Mouse (Mus musculus): Measurements from ENCODE around the gene Slc25a41. TPM values are rescaled to one million over a fixed set of nuclear protein-coding genes. Genes with fewer than 3 reads are reported as not detected.

Gene Slc25a41
- polyA plus RNA-seq, 2 experiments = 0.13 to 0.26 TPM

GRCm38 (mm10) chr17:56995046-56995445 is 46.4 kb downstream of the Slc25a41 start:
- DNase-seq (ENCODE audit: low spot score) = no peak
- no peak for ATAC-seq (ENCODE audit: low FRiP score, low read depth)
- Histone ChIP-seq H3K9ac (ENCODE audit: low read depth, low read length, severe bottlenecking) (no peak overlapping the region), H3K4me1 (ENCODE audit: control insufficient read depth, insufficient read depth, low read length) (peaks cover 14% of the 10 kb centered on the region; the same call in 1 of the 2 replicates), H3K36me3 (ENCODE audit: control insufficient read depth, insufficient read depth, low read length) (peaks cover 57% of the 10 kb centered on the region), H3K9me3 (ENCODE audit: control insufficient read depth, low read length) (no peaks in the 10 kb centered on the region), H3K27me3 (ENCODE audit: control insufficient read depth, insufficient read depth, low read length) (no peaks in the 10 kb centered on the region), H3K4me2 (replicated peaks; ENCODE audit: low read depth, low read length, severe bottlenecking) (no peak overlapping the region), H3K27ac (replicated peaks; ENCODE audit: low read depth, low read length) (no peak overlapping the region), H3K4me3 (replicated peaks; ENCODE audit: low read length) (no peak overlapping the region)
- no peak for TF ChIP-seq POLR2A (IDR thresholded peaks at IDR 0.05; ENCODE audit: borderline replicate concordance, extremely low read depth, insufficient read depth, insufficient read length)
- 91% methylated on average over 8 of the region's 8 CpGs for WGBS

DNA sequence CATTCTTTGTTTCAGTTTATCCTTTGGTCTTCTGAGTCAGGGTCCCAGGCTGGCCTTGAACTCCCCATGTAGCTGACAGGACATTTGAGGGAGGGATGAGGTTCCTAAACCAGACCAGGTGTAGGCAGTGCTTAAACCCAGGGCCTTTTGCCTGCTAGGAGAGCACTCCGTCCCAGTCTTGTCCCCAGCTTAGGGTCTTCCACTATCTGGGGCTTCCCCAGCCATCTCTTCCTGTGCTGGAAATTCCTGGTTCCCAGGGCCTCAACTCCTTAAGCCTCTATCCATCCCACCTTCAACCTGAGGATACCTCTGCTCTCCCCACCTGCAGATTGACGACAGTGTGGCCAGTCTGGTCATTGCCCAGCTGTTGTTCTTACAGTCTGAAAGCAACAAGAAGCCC is 50.5 kb downstream of the Slc25a41 start:
- WGBS = 71% methylated on average over 2 of the region's 2 CpGs
- H3K9ac ChIP-seq (ENCODE audit: low read depth, low read length, severe bottlenecking) = peak overlapping the region; percentile 87
- H3K4me3 ChIP-seq (replicated peaks; ENCODE audit: low read length) = peak overlapping the region; percentile 91
- DNase-seq (ENCODE audit: low spot score) (no peak), ATAC-seq (ENCODE audit: low FRiP score, low read depth) (no peak)
- peaks cover 5% of the 10 kb centered on the region; the same call in 1 of the 2 replicates for H3K4me1 ChIP-seq (ENCODE audit: control insufficient read depth, insufficient read depth, low read length)
- no peaks in the 10 kb centered on the region for H3K27me3 ChIP-seq (ENCODE audit: control insufficient read depth, insufficient read depth, low read length)
- H3K36me3 ChIP-seq (ENCODE audit: control insufficient read depth, insufficient read depth, low read length) = peaks cover 42% of the 10 kb centered on the region
- no peaks in the 10 kb centered on the region for H3K9me3 ChIP-seq (ENCODE audit: control insufficient read depth, low read length)
- no peak for TF ChIP-seq POLR2A (IDR thresholded peaks at IDR 0.05; ENCODE audit: borderline replicate concordance, extremely low read depth, insufficient read depth, insufficient read length)
- no peak overlapping the region for H3K27ac ChIP-seq (replicated peaks; ENCODE audit: low read depth, low read length)
- peak overlapping the region; percentile 86 for H3K4me2 ChIP-seq (replicated peaks; ENCODE audit: low read depth, low read length, severe bottlenecking)

GRCm38 (mm10) chr17:56990115-56990746 is 51.2 kb downstream of the Slc25a41 start, which contains the start of gene Clpp:
Gene Clpp (plus strand): TSS chr17:56990305.
- under 1% methylated on average over 52 of the region's 52 CpGs for WGBS
- Histone ChIP-seq H3K4me1 (ENCODE audit: control insufficient read depth, insufficient read depth, low read length) (peaks cover 5% of the 10 kb centered on the region; the same call in 1 of the 2 replicates), H3K27ac (replicated peaks; ENCODE audit: low read depth, low read length) (peak within 1 kb of the TSS; percentile 55; the same call in 1 of the 2 replicates), H3K4me3 (replicated peaks; ENCODE audit: low read length) (peak within 1 kb of the TSS; percentile 91), H3K4me2 (replicated peaks; ENCODE audit: low read depth, low read length, severe bottlenecking) (peak within 1 kb of the TSS; percentile 86), H3K9ac (ENCODE audit: low read depth, low read length, severe bottlenecking) (peak within 1 kb of the TSS; percentile 87), H3K9me3 (ENCODE audit: control insufficient read depth, low read length) (no peaks in the 10 kb centered on the region), H3K27me3 (ENCODE audit: control insufficient read depth, insufficient read depth, low read length) (no peaks in the 10 kb centered on the region), H3K36me3 (ENCODE audit: control insufficient read depth, insufficient read depth, low read length) (peaks cover 35% of the 10 kb centered on the region)
- peak; percentile 96 for DNase-seq (ENCODE audit: low spot score)
- TF ChIP-seq POLR2A (IDR thresholded peaks at IDR 0.05; ENCODE audit: borderline replicate concordance, extremely low read depth, insufficient read depth, insufficient read length) = peak; percentile 93
- ATAC-seq (ENCODE audit: low FRiP score, low read depth) = peak; percentile 97

DNA sequence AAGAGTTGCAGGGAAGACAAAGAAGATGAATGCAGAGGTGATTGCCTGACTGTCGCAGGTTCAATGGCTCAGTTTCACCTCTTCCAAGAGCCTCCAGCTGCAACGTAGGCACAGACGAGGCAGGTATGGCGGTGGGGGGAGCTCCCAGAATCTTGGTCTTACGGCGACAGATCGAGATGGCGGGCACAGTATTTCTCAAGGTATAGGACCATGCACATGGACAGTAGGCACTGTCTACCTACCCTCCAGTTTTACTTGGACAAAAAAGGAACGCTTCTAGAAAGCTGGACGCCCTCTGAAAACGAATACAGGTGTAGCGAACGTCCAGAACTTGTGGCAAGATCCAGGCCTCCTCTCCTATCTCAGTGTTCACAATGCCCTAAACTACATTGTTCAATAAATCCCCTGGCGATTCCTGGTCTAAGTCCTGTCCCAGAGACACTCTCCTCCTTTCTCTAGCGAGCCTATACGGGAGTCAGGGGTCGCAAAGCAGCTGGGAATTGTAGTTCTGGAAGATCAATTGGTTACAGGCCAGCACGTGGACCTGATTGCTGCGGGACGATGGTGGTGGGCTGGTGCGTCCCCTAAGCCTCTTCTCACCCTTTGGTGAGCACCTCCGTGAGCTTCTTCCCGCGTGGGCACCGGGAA is 51.9 kb downstream of the Slc25a41 start:
- Histone ChIP-seq H3K27me3 (ENCODE audit: control insufficient read depth, insufficient read depth, low read length) (no peaks in the 10 kb centered on the region), H3K4me3 (replicated peaks; ENCODE audit: low read length) (peak overlapping the region; percentile 91), H3K4me2 (replicated peaks; ENCODE audit: low read depth, low read length, severe bottlenecking) (peak overlapping the region; percentile 86), H3K4me1 (ENCODE audit: control insufficient read depth, insufficient read depth, low read length) (peaks cover 5% of the 10 kb centered on the region; the same call in 1 of the 2 replicates), H3K36me3 (ENCODE audit: control insufficient read depth, insufficient read depth, low read length) (peaks cover 29% of the 10 kb centered on the region), H3K9ac (ENCODE audit: low read depth, low read length, severe bottlenecking) (peak overlapping the region; percentile 87), H3K9me3 (ENCODE audit: control insufficient read depth, low read length) (no peaks in the 10 kb centered on the region), H3K27ac (replicated peaks; ENCODE audit: low read depth, low read length) (peak overlapping the region; percentile 55; the same call in 1 of the 2 replicates)
- TF ChIP-seq POLR2A (IDR thresholded peaks at IDR 0.05; ENCODE audit: borderline replicate concordance, extremely low read depth, insufficient read depth, insufficient read length) = no peak
- WGBS = 4% methylated on average over 25 of the region's 25 CpGs
- ATAC-seq (ENCODE audit: low FRiP score, low read depth) = peak; percentile 93
- peak; percentile 90 for DNase-seq (ENCODE audit: low spot score)

DNA sequence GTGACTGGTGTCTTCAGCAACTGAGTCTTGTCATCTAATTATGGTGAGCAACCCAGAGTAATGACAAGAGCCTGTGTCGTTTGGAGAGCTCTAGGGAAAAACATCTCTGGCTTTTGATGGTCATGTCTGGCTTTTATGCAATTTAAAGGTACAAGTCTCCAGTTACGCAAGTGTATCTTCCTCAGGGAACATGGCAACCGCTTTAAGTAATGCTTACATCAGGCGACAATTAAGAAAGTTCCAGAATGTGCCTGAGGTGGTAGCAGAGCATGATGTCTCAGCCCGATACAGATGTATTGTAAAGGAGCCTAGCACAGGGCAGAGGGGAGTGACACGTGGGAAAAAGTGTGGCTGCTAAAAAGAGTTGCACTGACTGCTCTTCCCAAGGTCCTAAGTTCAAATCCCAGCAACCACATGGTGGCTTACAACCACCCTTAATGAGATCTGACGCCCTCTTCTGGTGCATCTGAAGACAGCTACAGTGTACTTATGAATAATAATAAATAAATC is 52.5 kb downstream of the Slc25a41 start:
- ATAC-seq (ENCODE audit: low FRiP score, low read depth) = no peak
- no peak for DNase-seq (ENCODE audit: low spot score)
- H3K27me3 ChIP-seq (ENCODE audit: control insufficient read depth, insufficient read depth, low read length) = no peaks in the 10 kb centered on the region
- H3K4me1 ChIP-seq (ENCODE audit: control insufficient read depth, insufficient read depth, low read length) = peaks cover 5% of the 10 kb centered on the region; the same call in 1 of the 2 replicates
- H3K4me2 ChIP-seq (replicated peaks; ENCODE audit: low read depth, low read length, severe bottlenecking) = peak overlapping the region; percentile 86
- H3K36me3 ChIP-seq (ENCODE audit: control insufficient read depth, insufficient read depth, low read length) = peaks cover 22% of the 10 kb centered on the region
- no peaks in the 10 kb centered on the region for H3K9me3 ChIP-seq (ENCODE audit: control insufficient read depth, low read length)
- no peak overlapping the region for H3K27ac ChIP-seq (replicated peaks; ENCODE audit: low read depth, low read length)
- no peak overlapping the region for H3K9ac ChIP-seq (ENCODE audit: low read depth, low read length, severe bottlenecking)
- no peak for TF ChIP-seq POLR2A (IDR thresholded peaks at IDR 0.05; ENCODE audit: borderline replicate concordance, extremely low read depth, insufficient read depth, insufficient read length)
- peak overlapping the region; percentile 91 for H3K4me3 ChIP-seq (replicated peaks; ENCODE audit: low read length)
- 71% methylated on average over 7 of the region's 7 CpGs for WGBS
